Mouse (Mus musculus) inflammation-experienced regulatory T-cells (primary cell): Measurements from ENCODE around the gene 1700017D01Rik. TPM values are rescaled to one million over a fixed set of nuclear protein-coding genes. Genes with fewer than 3 reads are reported as not detected.

ENCODE experiments used
- polyA plus RNA-seq, 2 experiments: library from polyadenylated mRNA; unstranded; fragments of 100-300 nt; shearing (Covaris generic); gene quantifications; one replicate each; pipeline ENCODE4 v1.2.1; 2017

The 1700017D01Rik gene
- polyA plus RNA-seq = not detected

DNA sequence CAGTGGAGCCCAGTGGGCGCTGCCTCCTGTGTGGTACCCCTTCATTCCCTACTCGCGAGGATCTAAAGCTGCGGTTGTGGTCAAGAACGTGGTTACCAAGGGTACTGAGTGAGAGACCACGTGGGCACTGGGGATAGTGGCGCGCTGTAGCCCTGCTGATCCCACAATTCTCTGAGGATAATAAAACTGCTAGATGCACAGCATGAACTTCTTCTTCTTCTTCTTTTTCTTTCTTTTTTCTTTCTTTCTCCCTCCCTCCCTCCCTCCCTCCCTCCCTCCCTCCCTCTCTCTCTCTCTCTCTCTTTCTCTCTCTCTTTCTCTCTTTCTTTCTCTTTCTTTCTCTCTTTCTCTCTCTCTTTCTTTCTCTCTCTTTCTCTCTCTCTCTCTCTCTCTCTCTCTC, at the start of gene 1700017D01Rik:
TSS of gene 1700017D01Rik (minus strand) at position 101 of the 400 bp plus-strand sequence.

GRCm38 (mm10) chr19:11165172-11165571, 34.5 kb upstream of the 1700017D01Rik start, which contains the start of gene 1700025F22Rik:
Gene 1700025F22Rik (minus strand): TSS chr19:11165320.

GRCm38 (mm10) chr19:11080934-11081333, 49.7 kb downstream of the 1700017D01Rik start, which contains the start of gene Ms4a8a:
Gene Ms4a8a (minus strand): TSS chr19:11081102.

Other genes starting within 250 kb of the 1700017D01Rik start
- 10 to 100 TPM; 55.1 to 72.9 TPM for gene Tmem109, start 248.9 kb downstream of the 1700017D01Rik start, polyA plus RNA-seq
- 10 to 100 TPM; 82.9 to 98.0 TPM for gene Prpf19, start 235.6 kb downstream of the 1700017D01Rik start, polyA plus RNA-seq
- gene Zp1, start 210.2 kb downstream of the 1700017D01Rik start, polyA plus RNA-seq = 1 to 10 TPM in 1 of 2 experiments, not detected in 1; 2.3 TPM
- gene Ptgdr2, start 193.7 kb downstream of the 1700017D01Rik start, polyA plus RNA-seq = not detected
- gene Ccdc86, start 181.6 kb downstream of the 1700017D01Rik start, polyA plus RNA-seq = 10 to 100 TPM; 15.5 to 19.1 TPM
- not detected for gene Ms4a10, start 156.2 kb downstream of the 1700017D01Rik start, polyA plus RNA-seq
- gene Ms4a15, start 137.6 kb downstream of the 1700017D01Rik start, polyA plus RNA-seq = 1 to 10 TPM in 1 of 2 experiments, under 1 TPM in 1; 0.12 to 1.7 TPM
- under 1 TPM in 1 of 2 experiments, not detected in 1; 0.45 TPM for gene Ms4a18, start 112.8 kb downstream of the 1700017D01Rik start, polyA plus RNA-seq
- gene Ms4a8a, start 49.8 kb downstream of the 1700017D01Rik start, polyA plus RNA-seq = 1 to 10 TPM in 1 of 2 experiments, under 1 TPM in 1; 0.18 to 2.2 TPM
- gene 1700025F22Rik, start 34.4 kb upstream of the 1700017D01Rik start, polyA plus RNA-seq = not detected
- not detected for gene Ms4a13, start 65.9 kb upstream of the 1700017D01Rik start, polyA plus RNA-seq
- under 1 TPM in 1 of 2 experiments, not detected in 1; 0.20 TPM for gene Ms4a12, start 101.6 kb upstream of the 1700017D01Rik start, polyA plus RNA-seq
- 10 to 100 TPM in 1 of 2 experiments, 1 to 10 TPM in 1; 4.1 to 14.7 TPM for gene Ms4a1, start 135.4 kb upstream of the 1700017D01Rik start, polyA plus RNA-seq
- not detected for gene Ms4a5, start 153.0 kb upstream of the 1700017D01Rik start, polyA plus RNA-seq
- gene Ms4a14, start 183.6 kb upstream of the 1700017D01Rik start, polyA plus RNA-seq = under 1 TPM in 1 of 2 experiments, not detected in 1; 0.07 TPM
- 1 to 10 TPM in 1 of 2 experiments, under 1 TPM in 1; 0.43 to 1.8 TPM for gene Ms4a7, start 205.3 kb upstream of the 1700017D01Rik start, polyA plus RNA-seq
- 1 to 10 TPM in 1 of 2 experiments, under 1 TPM in 1; 0.45 to 1.6 TPM for gene Ms4a4a, start 244.6 kb upstream of the 1700017D01Rik start, polyA plus RNA-seq